Mouse (Mus musculus): ENCODE data around the gene Zfp74. TPM values are rescaled to one million over a fixed set of nuclear protein-coding genes. Genes with fewer than 3 reads are reported as not detected.
"Not testable (repeated sequence)": the region's sequence is repeated elsewhere in the genome, so short reads cannot be mapped to it uniquely, and the experiment has no call there.

Gene Zfp74
- polyA plus RNA-seq, 2 experiments = 10.5 to 11.0 TPM

DNA sequence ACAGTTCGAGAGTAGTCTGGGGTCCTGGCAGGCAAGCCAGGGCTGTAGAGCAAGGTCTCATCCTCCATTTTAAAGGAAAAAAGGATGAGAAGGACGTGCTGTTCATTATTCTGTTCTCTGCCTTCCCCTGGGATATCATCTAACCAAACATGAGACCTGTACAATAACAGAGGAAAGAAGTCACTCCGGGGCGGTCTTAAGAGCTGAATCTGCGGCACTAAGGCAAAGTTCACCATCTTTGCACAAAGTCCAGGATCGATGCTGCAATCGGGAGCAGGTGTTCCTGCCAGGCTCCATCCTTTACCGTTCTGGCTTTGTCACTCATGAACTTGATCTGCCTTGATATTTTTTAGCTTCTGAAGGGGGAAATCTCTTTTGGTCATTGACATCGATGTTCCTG is 16.8 kb upstream of the Zfp74 start:
- Histone ChIP-seq H3K4me3 (replicated peaks; ENCODE audit: low read length) (no peak overlapping the region), H3K27me3 (ENCODE audit: control insufficient read depth, insufficient read depth, low read length) (no peaks in the 10 kb centered on the region), H3K4me1 (ENCODE audit: control insufficient read depth, insufficient read depth, low read length) (no peaks in the 10 kb centered on the region), H3K36me3 (ENCODE audit: control insufficient read depth, insufficient read depth, low read length) (no peaks in the 10 kb centered on the region), H3K9me3 (ENCODE audit: control insufficient read depth, low read length) (no peaks in the 10 kb centered on the region), H3K27ac (replicated peaks; ENCODE audit: low read depth, low read length) (no peak overlapping the region), H3K4me2 (replicated peaks; ENCODE audit: low read depth, low read length, severe bottlenecking) (no peak overlapping the region), H3K9ac (ENCODE audit: low read depth, low read length, severe bottlenecking) (no peak overlapping the region)
- 88% methylated on average over 9 of the region's 9 CpGs for WGBS
- no peak for DNase-seq (ENCODE audit: low spot score)
- no peak for ATAC-seq (ENCODE audit: low FRiP score, low read depth)
- no peak for TF ChIP-seq POLR2A (IDR thresholded peaks at IDR 0.05; ENCODE audit: borderline replicate concordance, extremely low read depth, insufficient read depth, insufficient read length)

- not testable (repeated sequence) for H3K27ac ChIP-seq (replicated peaks; ENCODE audit: low read depth, low read length); H3K4me2 ChIP-seq (replicated peaks; ENCODE audit: low read depth, low read length, severe bottlenecking); H3K9ac ChIP-seq (ENCODE audit: low read depth, low read length, severe bottlenecking); H3K36me3 ChIP-seq (ENCODE audit: control insufficient read depth, insufficient read depth, low read length); H3K4me1 ChIP-seq (ENCODE audit: control insufficient read depth, insufficient read depth, low read length); ATAC-seq (ENCODE audit: low FRiP score, low read depth); DNase-seq (ENCODE audit: low spot score); H3K27me3 ChIP-seq (ENCODE audit: control insufficient read depth, insufficient read depth, low read length); H3K9me3 ChIP-seq (ENCODE audit: control insufficient read depth, low read length); H3K4me3 ChIP-seq (replicated peaks; ENCODE audit: low read length)
- WGBS = 54% methylated on average over 31 of the region's 39 CpGs
Measured at GRCm38 (mm10) chr7:29965115-29965810, 11.4 kb upstream of the Zfp74 start.

- ATAC-seq (ENCODE audit: low FRiP score, low read depth) = no peak
- Histone ChIP-seq H3K27ac (replicated peaks; ENCODE audit: low read depth, low read length) (no peak overlapping the region), H3K9me3 (ENCODE audit: control insufficient read depth, low read length) (no peaks in the 10 kb centered on the region), H3K9ac (ENCODE audit: low read depth, low read length, severe bottlenecking) (no peak overlapping the region), H3K4me2 (replicated peaks; ENCODE audit: low read depth, low read length, severe bottlenecking) (no peak overlapping the region), H3K27me3 (ENCODE audit: control insufficient read depth, insufficient read depth, low read length) (no peaks in the 10 kb centered on the region), H3K4me1 (ENCODE audit: control insufficient read depth, insufficient read depth, low read length) (0 out of 2 replicates have a peak, but pooled peaks cover 4% of the 10 kb centered on the region), H3K36me3 (ENCODE audit: control insufficient read depth, insufficient read depth, low read length) (no peaks in the 10 kb centered on the region), H3K4me3 (replicated peaks; ENCODE audit: low read length) (no peak overlapping the region)
- no peak for TF ChIP-seq POLR2A (IDR thresholded peaks at IDR 0.05; ENCODE audit: borderline replicate concordance, extremely low read depth, insufficient read depth, insufficient read length)
- 60% methylated on average over 3 of the region's 3 CpGs for WGBS
- DNase-seq (ENCODE audit: low spot score) = no peak
Measured at GRCm38 (mm10) chr7:29959004-29959403, 5.1 kb upstream of the Zfp74 start.

- Histone ChIP-seq H3K4me2 (replicated peaks; ENCODE audit: low read depth, low read length, severe bottlenecking) (no peak overlapping the region), H3K27me3 (ENCODE audit: control insufficient read depth, insufficient read depth, low read length) (no peaks in the 10 kb centered on the region), H3K27ac (replicated peaks; ENCODE audit: low read depth, low read length) (no peak overlapping the region), H3K4me3 (replicated peaks; ENCODE audit: low read length) (no peak overlapping the region), H3K9me3 (ENCODE audit: control insufficient read depth, low read length) (no peaks in the 10 kb centered on the region), H3K36me3 (ENCODE audit: control insufficient read depth, insufficient read depth, low read length) (no peaks in the 10 kb centered on the region), H3K4me1 (ENCODE audit: control insufficient read depth, insufficient read depth, low read length) (0 out of 2 replicates have a peak, but pooled peaks cover 4% of the 10 kb centered on the region), H3K9ac (ENCODE audit: low read depth, low read length, severe bottlenecking) (no peak overlapping the region)
- WGBS = 85% methylated on average over 11 of the region's 11 CpGs
- ATAC-seq (ENCODE audit: low FRiP score, low read depth) (no peak), DNase-seq (ENCODE audit: low spot score) (no peak)
- TF ChIP-seq POLR2A (IDR thresholded peaks at IDR 0.05; ENCODE audit: borderline replicate concordance, extremely low read depth, insufficient read depth, insufficient read length) = no peak
Measured at GRCm38 (mm10) chr7:29958125-29958724, 4.3 kb upstream of the Zfp74 start.

DNA sequence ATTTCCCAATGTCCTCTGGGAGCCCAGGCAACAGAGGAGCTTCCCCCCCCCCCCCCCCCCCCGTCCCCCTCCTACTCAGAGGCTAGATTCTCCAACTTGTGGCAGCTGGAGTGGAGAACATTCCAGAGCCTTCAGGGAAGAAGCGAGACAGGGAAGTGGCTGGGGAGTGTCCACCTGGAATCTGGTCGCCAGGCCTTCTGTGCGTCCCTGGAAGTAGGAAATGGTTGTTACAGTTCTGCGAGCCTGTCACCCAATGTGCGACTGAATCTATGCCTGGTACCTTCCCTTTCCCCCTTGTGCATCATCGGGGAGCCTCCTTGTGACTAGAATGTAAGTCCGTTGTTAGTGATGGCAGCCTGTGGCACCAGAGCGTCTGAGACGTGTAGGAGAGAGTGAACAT is 2.4 kb upstream of the Zfp74 start:
- no peak for DNase-seq (ENCODE audit: low spot score)

More for the DNA sequence above, 2.4 kb upstream of the Zfp74 start:
- Histone ChIP-seq H3K4me1 (ENCODE audit: control insufficient read depth, insufficient read depth, low read length) (0 out of 2 replicates have a peak, but pooled peaks cover 4% of the 10 kb centered on the region), H3K36me3 (ENCODE audit: control insufficient read depth, insufficient read depth, low read length) (no peaks in the 10 kb centered on the region), H3K9me3 (ENCODE audit: control insufficient read depth, low read length) (no peaks in the 10 kb centered on the region), H3K9ac (ENCODE audit: low read depth, low read length, severe bottlenecking) (no peak overlapping the region), H3K4me3 (replicated peaks; ENCODE audit: low read length) (no peak overlapping the region), H3K27me3 (ENCODE audit: control insufficient read depth, insufficient read depth, low read length) (no peaks in the 10 kb centered on the region), H3K4me2 (replicated peaks; ENCODE audit: low read depth, low read length, severe bottlenecking) (no peak overlapping the region), H3K27ac (replicated peaks; ENCODE audit: low read depth, low read length) (no peak overlapping the region)
- WGBS = 69% methylated on average over 8 of the region's 10 CpGs
- no peak for TF ChIP-seq POLR2A (IDR thresholded peaks at IDR 0.05; ENCODE audit: borderline replicate concordance, extremely low read depth, insufficient read depth, insufficient read length)
- ATAC-seq (ENCODE audit: low FRiP score, low read depth) = no peak
